Mouse (Mus musculus) monocyte, adult 59 days (primary cell): ENCODE data around the gene Slc22a6. TPM values are rescaled to one million over a fixed set of nuclear protein-coding genes. Genes with fewer than 3 reads are reported as not detected.

Experiments
- total RNA-seq, 2 experiments: library from RNA; stranded (reverse); gene quantifications; one replicate each; pipeline ENCODE4 v1.2.4; 2023

Gene Slc22a6
- not detected for total RNA-seq

DNA sequence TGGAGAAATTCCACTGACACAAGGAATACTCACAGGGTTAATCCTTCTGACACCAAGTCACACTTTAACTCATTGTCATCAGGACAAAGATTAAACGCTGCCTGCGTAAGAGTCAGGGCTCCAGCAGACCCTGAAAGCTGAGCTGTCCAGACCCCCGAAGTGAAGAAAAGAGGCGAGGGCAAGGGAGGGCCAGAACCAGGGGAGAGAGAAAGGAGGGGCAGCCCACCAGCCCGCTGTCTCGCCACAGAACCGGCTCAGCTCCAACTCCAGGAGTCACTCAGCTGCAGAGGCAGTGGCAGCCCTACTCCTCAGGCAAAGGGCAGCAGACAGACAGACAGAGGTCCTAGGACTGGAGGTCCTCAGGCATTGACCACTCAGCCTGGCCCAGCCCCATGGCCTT lies at the start of gene Slc22a6:
TSS of gene Slc22a6 (plus strand) at position 136 of the 400 bp plus-strand sequence.

DNA sequence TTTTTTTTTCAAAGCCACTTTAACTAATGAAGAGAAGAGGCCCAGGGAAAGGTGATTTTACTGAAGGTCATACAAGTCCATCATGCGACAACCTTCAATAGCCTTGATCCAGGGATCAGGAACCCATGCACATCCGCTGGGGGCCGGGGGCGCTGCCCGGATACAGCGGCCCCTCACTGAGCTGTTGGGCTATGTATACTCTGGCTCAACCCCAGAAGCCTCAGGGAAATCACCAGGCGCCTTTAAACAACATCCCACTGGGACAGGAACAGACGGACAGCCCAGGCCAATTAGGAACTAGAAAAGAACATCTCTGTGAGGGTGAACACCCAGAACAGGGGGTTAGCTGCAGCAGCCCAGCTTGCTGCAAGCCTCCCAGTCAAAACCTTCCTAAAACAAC lies 26.9 kb upstream of the Slc22a6 start, which contains the start of gene Slc22a8:
TSS of gene Slc22a8 (plus strand) at position 301 of the 400 bp plus-strand sequence.

DNA sequence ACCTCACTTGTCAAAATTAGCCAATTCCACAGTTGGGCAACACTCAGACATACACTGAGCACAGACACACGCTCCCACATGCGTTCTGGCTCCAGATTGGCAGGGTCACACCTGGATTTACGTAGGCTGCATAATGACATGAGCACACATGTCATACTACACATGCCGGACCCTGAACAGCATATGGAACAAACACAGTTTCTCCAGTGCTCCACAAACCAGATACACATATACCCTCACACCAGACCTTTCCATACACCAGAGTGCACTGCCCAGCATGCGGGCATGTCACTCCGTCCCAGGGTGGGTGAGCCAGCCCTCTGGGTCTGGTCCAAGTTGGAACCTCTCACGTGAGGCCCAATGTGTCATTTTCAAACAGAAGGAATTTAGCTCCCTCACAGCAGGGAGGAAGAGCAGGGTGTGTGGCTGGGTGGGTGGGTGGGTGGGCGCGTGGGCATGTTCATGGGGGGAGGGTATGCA lies 45.6 kb downstream of the Slc22a6 start, which contains the start of gene Chrm1:
TSS of gene Chrm1 (plus strand) at position 430 of the 480 bp plus-strand sequence.

Other genes with a start within 250 kb of the Slc22a6 start
- not detected for gene Slc22a30, start 212.9 kb upstream of the Slc22a6 start, total RNA-seq
- not detected for gene Slc22a8, start 26.8 kb upstream of the Slc22a6 start, total RNA-seq
- not detected for gene Chrm1, start 45.8 kb downstream of the Slc22a6 start, total RNA-seq
- gene Slc3a2, start 105.3 kb downstream of the Slc22a6 start, total RNA-seq: 100 to 1,000 TPM; 198 to 224 TPM
- gene Wdr74, start 117.8 kb downstream of the Slc22a6 start, total RNA-seq: 10 to 100 TPM; 41.0 to 42.9 TPM
- gene 1700092M07Rik, start 122.7 kb downstream of the Slc22a6 start, total RNA-seq: 1 to 10 TPM in 1 of 2 experiments, not detected in 1; 1.8 TPM
- gene Stx5a, start 123.4 kb downstream of the Slc22a6 start, total RNA-seq: 100 to 1,000 TPM; 158 to 163 TPM
- gene Nxf1, start 139.0 kb downstream of the Slc22a6 start, total RNA-seq: 100 to 1,000 TPM; 220 to 231 TPM
- 10 to 100 TPM; 30.2 to 33.8 TPM for gene Tmem223, start 153.0 kb downstream of the Slc22a6 start, total RNA-seq
- gene Tmem179b, start 156.4 kb downstream of the Slc22a6 start, total RNA-seq: 100 to 1,000 TPM; 114 to 120 TPM
- 10 to 100 TPM; 11.3 to 13.8 TPM for gene Taf6l, start 168.4 kb downstream of the Slc22a6 start, total RNA-seq
- gene Polr2g, start 180.5 kb downstream of the Slc22a6 start, total RNA-seq: 10 to 100 TPM; 57.5 to 68.0 TPM
- 1 to 10 TPM; 2.1 to 3.1 TPM for gene Zbtb3, start 184.5 kb downstream of the Slc22a6 start, total RNA-seq
- 10 to 100 TPM; 31.1 to 35.2 TPM for gene Ttc9c, start 201.3 kb downstream of the Slc22a6 start, total RNA-seq
- 100 to 1,000 TPM; 107 to 124 TPM for gene Hnrnpul2, start 202.0 kb downstream of the Slc22a6 start, total RNA-seq
- 10 to 100 TPM; 21.6 to 27.8 TPM for gene AC129217.1, start 211.7 kb downstream of the Slc22a6 start, total RNA-seq
- 100 to 1,000 TPM in 1 of 2 experiments, 10 to 100 TPM in 1; 97.1 to 109 TPM for gene Bscl2, start 219.4 kb downstream of the Slc22a6 start, total RNA-seq
- gene Gng3, start 221.2 kb downstream of the Slc22a6 start, total RNA-seq: not detected
- under 1 TPM; 0.27 to 0.55 TPM for gene Lrrn4cl, start 232.7 kb downstream of the Slc22a6 start, total RNA-seq